Mouse (Mus musculus) olfactory bulb, adult 2 months (tissue): Measurements from ENCODE around the gene Fbxl13.

Experiments used
- CTCF ChIP-seq: fragments of 200-500 bp; IDR thresholded peaks from 2 replicates; pipeline ENCODE4 v1.5.1; 2012; ENCODE audit warnings: low read depth, mild to moderate bottlenecking, low read length, moderate library complexity; ENCODE audit not compliant: insufficient read depth
- POLR2A ChIP-seq: fragments of 200-500 bp; IDR thresholded peaks from 2 replicates; pipeline ENCODE4 v1.6.1; 2012; ENCODE audit warnings: mild to moderate bottlenecking, low read depth, low read length, moderate library complexity; ENCODE audit not compliant: insufficient read depth

GRCm38 (mm10) chr5:21658623-21659395, 13.4 kb upstream of the Fbxl13 start:
- TF ChIP-seq CTCF: peak; percentile 58
- TF ChIP-seq POLR2A: no peak
